Mouse (Mus musculus) adrenal gland, postnatal 10 days (tissue): ENCODE data around the gene Sirt2. TPM values are rescaled to one million over a fixed set of nuclear protein-coding genes. Genes with fewer than 3 reads are reported as not detected.

Experiments
- DNase-seq: peaks from one replicate; pipeline ENCODE4 v3.0.0; 2021; ENCODE audit warnings: mixed read lengths
- total RNA-seq, 2 experiments: library from RNA; stranded (reverse); gene quantifications; 2 replicates each; pipeline ENCODE4 v1.2.3; 2021

The Sirt2 gene
- total RNA-seq, 2 experiments from 2014 or later = 68.8 to 74.9 TPM

GRCm38 (mm10) chr7:28816201-28816600 lies 49.7 kb downstream of the Sirt2 start:
- no peak for DNase-seq

DNA sequence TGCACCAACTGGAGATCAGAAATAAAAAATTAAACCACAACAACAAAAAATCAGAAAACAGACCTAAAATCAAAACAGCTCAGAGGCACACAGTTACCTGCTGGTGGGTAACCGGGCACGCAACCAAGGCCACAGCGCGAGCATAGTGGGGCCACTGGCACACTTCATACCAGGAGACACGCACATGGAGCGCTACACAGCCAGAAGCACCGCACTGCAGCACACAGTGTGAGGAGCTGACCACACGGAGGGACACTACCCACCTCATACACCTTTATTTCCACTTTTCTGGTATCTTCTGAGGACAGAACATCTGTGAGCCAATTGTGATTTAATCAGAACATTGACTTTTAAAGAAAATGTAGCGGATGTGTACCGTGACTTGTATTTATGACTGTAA lies 50.4 kb downstream of the Sirt2 start:
- no peak for DNase-seq

GRCm38 (mm10) chr7:28817524-28817923 lies 51.0 kb downstream of the Sirt2 start:
- DNase-seq = no peak

DNA sequence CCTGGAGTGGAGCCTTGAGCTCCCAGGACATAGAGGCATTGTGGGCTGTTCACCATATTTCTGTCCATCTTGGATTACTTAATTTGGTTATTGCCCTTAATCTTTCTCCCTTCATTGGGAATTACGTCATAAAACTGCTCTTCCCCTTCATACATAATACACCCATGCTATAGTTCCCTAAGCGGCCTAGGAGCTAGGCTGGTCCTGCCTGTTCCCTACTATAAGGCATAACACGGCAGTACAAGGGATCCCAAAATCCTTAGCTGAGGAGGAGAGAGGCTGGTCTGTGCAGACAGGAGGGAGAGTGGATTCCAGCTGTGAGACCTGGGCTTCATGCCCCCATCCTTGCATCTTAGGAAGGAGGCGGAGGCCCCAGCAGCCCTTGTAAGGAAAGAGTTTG lies 51.4 kb downstream of the Sirt2 start:
- no peak for DNase-seq

DNA sequence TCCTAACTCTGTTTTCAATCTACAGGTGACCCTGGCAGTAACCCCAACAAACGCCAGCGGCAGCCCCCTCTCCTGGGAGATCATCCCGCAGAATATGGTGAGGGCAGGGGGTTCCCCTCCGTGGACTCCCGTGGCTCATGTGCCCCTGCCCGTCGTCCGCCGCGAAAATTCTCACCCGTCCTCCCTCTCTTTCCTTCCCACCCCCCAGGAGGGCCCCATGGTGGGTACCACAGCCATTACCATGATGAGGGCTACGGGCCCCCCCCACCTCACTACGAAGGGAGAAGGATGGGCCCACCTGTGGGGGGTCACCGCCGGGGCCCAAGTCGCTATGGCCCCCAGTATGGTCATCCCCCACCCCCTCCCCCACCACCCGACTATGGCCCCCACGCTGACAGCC lies 51.9 kb downstream of the Sirt2 start:
- no peak for DNase-seq

GRCm38 (mm10) chr7:28818861-28819452 lies 52.4 kb downstream of the Sirt2 start:
- no peak for DNase-seq

- DNase-seq = no peak
Observed at GRCm38 (mm10) chr7:28819571-28819970, 53.0 kb downstream of the Sirt2 start.

- DNase-seq = no peak
Observed at GRCm38 (mm10) chr7:28820358-28821260, 54.1 kb downstream of the Sirt2 start.

- peak; percentile 79 for DNase-seq
Observed at GRCm38 (mm10) chr7:28821261-28821831, 54.8 kb downstream of the Sirt2 start.

- DNase-seq = no peak
Observed at GRCm38 (mm10) chr7:28822556-28822955, 56.0 kb downstream of the Sirt2 start.

DNA sequence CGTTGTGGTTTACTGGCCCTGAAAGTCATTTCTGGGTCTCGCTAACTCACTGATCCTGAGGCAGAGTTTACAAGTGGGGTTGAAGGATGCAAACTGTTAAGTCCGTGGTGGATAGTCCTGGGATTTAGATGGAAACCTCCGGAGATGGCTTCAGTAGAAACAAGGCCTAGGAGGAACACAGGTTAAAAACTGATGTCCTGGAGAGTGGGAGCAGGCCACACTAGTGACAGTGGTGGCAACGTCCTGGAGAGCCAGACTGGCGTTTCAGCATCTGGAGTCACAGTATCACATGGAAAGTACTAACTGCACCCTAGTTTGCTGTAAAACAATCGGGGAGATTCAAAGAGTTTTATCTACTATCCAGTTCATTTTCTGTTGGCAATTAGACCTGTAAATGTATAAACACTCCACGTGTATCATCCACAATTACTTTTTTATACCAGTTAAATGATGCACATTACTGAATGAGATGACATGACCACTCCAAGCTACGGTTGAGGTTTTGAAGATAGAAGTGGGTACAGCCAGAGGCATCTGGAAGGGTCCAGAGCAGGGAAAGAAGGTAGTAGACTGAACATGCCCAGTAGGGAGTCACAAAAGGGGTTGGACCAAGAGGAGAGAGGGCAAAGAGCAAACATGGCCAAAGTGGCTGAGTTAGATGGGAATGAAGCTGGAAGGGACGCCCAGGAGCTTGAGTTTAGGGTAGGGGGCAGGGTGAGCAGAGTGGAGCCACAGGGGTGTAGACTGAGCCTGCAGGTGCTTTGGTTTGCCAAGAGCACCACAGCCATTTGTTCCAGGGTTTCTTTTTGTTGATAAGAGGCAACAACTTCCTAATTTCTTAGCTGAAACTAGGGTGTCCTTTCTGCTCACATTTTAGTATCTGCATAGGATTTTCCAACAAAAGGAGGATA lies 56.7 kb downstream of the Sirt2 start:
- no peak for DNase-seq

- DNase-seq = no peak
Observed at GRCm38 (mm10) chr7:28823932-28824331, 57.4 kb downstream of the Sirt2 start.

GRCm38 (mm10) chr7:28824941-28825685 lies 58.6 kb downstream of the Sirt2 start, which contains the start of gene Ech1:
Ech1 (plus strand) TSS chr7:28825217.
- peak; percentile 94 for DNase-seq

DNA sequence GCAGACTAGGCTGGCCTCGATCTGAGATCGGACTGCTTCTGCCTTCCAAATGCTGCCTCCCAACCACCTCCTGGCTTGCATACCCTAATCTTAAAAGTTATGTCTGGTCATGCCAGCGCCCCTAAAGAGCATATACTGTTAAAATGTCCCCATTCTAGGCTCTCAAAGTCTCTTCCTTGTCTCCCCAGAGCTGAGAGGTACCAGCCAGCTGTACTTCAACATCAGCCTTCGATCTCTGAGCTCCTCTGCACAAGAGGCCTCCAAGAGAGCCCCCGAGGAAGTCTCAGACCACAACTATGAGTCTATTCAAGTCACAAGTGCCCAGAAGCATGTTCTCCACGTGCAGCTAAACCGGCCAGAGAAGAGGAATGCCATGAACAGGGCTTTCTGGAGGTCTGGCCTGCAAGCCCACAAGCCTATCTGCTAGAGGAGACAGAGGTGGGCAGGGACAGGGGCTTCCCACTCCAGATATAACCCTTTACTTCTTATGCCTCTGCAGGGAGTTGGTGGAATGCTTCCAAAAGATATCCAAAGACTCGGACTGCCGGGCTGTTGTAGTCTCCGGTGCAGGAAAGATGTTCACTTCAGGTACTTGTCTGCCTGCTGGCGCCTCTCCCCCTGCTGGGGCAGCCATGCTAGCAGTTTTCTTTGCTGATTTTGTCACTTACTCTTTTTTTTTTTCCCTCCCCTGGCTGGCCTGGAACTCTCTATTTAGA lies 59.3 kb downstream of the Sirt2 start:
- peak; percentile 53 for DNase-seq

GRCm38 (mm10) chr7:28826402-28826772 lies 59.9 kb downstream of the Sirt2 start:
- peak; percentile 41 for DNase-seq

- DNase-seq = peak; percentile 61
Observed at GRCm38 (mm10) chr7:28827338-28827737, 60.8 kb downstream of the Sirt2 start.

DNA sequence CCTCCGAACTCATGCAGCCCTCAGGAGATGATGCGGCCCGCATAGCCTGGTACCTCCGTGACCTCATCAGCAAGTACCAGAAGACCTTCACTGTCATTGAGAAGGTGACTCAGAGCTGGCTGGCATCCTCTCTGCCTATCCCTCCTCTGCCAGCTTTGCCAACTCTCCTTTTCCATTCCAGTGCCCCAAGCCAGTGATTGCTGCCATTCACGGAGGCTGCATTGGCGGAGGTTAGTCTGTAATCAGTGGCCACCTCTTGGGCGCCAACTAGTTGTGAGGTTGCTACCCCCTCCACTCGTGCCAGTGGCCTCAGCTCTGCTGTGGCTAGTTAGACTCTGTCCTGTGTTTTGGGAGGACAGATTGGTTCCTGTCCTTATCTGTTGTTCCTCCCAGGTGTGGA lies 63.3 kb downstream of the Sirt2 start:
- DNase-seq = peak; percentile 76

DNA sequence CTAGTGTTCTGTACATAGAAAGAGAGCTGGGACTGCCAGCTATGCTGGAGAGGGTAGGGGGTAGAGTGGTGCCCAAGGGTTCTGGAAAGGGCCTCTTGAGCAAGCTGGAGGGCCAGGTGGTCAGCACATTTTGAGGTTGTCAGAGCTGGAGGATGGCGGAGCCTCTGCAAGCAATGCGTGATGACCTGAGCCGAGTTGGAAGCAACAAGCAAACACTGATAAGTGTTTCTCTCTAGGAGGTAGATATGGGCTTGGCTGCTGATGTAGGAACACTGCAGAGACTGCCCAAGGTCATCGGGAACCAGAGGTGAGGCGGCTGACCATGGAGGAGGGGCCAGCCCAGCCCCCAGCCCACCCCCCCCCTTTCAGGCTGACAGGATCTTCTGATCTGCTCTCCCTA lies 64.4 kb downstream of the Sirt2 start:
- no peak for DNase-seq

GRCm38 (mm10) chr7:28831411-28832125 lies 65.0 kb downstream of the Sirt2 start:
- DNase-seq = no peak

- no peak for DNase-seq
Observed at GRCm38 (mm10) chr7:28832137-28832536, 65.6 kb downstream of the Sirt2 start.
